Mouse (Mus musculus) cerebellum, adult 2 months (tissue): ENCODE data around the gene Tmem222. TPM values are rescaled to one million over a fixed set of nuclear protein-coding genes. Genes with fewer than 3 reads are reported as not detected.

Experiments
- DNase-seq, 2 experiments: peaks; one replicate each; pipeline ENCODE4 v3.0.0; 2021
- H3K27ac ChIP-seq: fragments of 200-500 bp; 2 replicates; pipeline ENCODE4 v1.5.1; 2012; ENCODE audit warnings: low read length, control low read depth, inconsistent platforms; ENCODE audit not compliant: insufficient read depth
- H3K27me3 ChIP-seq: fragments of 200-500 bp; 2 replicates; pipeline ENCODE4 v1.6.1; 2012; ENCODE audit warnings: inconsistent platforms, mild to moderate bottlenecking, low read length, moderate library complexity; ENCODE audit not compliant: control insufficient read depth, insufficient read depth
- H3K4me1 ChIP-seq: fragments of 200-500 bp; 2 replicates; pipeline ENCODE4 v1.6.1; 2011; ENCODE audit warnings: low read length; ENCODE audit not compliant: control insufficient read depth, insufficient read depth
- H3K4me3 ChIP-seq: fragments of 200-500 bp; replicated peaks from 2 replicates; pipeline ENCODE3; 2011; ENCODE audit warnings: mild to moderate bottlenecking, low read depth, low read length, control low read depth; ENCODE audit not compliant: insufficient read depth
- CTCF ChIP-seq: fragments of 200-500 bp; IDR thresholded peaks from 2 replicates; pipeline ENCODE4 v1.5.1; 2011; ENCODE audit warnings: low read depth, mild to moderate bottlenecking, control low read depth, low read length, moderate library complexity, borderline replicate concordance; ENCODE audit not compliant: insufficient read depth
- POLR2A ChIP-seq: fragments of 200-500 bp; IDR thresholded peaks from 2 replicates; pipeline ENCODE4 v1.6.1; 2011; ENCODE audit warnings: low read length, control low read depth, borderline replicate concordance; ENCODE audit not compliant: insufficient read depth
- WGBS: fragments of 180-500 bp; shearing (Covaris S2); methylation state at CpG from one replicate; pipeline ENCODE4 v1.1.7; 2018; 5-methylcytosine and 5-hydroxymethylcytosine counted together
- polyA plus RNA-seq: library from polyadenylated mRNA; depleted of rRNA; stranded (reverse); fragments of >200 nt; gene quantifications from 2 replicates; pipeline ENCODE4 v1.2.3, GENCODE M21; 2012

Gene Tmem222
- polyA plus RNA-seq, 1 experiment: 152 TPM

DNA sequence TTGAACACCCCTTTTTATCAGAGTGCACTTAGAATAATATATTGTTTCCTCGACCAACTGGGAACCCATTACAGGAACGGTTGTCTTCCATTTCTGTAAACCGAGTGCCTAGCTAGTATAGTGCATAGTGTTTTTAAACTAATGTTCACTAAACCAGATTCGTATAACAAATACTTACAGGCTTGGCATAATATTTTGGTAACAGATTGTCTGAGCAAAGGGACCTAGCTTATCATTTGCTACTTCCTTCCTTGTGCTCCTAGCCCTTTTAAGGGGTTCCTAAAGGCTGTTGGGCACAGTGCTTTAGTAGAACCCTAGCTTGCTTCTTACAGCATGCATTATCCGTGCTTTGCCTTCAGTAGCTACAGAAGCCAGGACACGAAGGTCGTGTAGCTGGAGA, 3.9 kb upstream of the Tmem222 start:
- Histone ChIP-seq H3K4me3 (no peak overlapping the region), H3K4me1 (peaks cover 13% of the 10 kb centered on the region), H3K27ac (0 out of 2 replicates have a peak overlapping the region, but pooled peaks have one; percentile 55), H3K27me3 (no peaks in the 10 kb centered on the region)
- no peak for DNase-seq
- 32% methylated on average over 7 of the region's 7 CpGs for WGBS
- no peak for TF ChIP-seq POLR2A
- TF ChIP-seq CTCF: no peak

DNA sequence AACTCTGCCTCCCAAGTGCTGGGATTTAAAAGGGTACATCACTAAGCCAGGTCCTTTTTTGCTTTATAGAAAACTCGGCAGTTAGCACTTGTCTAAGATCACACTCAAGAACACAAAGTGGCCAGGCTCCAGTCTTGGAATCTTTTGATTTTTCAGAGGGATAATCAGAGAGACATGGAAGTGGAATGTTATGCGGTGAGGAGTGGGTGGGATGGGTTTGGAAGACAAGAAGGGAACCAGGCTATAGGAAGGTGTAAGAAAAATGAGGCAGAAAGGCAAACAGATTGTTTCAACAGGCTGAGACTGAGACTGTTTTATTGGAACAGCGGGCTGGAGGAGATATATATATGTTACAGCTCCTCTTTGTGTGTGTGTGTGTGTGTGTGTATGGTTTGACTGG, 890 bp upstream of the Tmem222 start:
- no peak overlapping the region; the same call in 1 of the 2 replicates for H3K27ac ChIP-seq
- 79% methylated on average over 3 of the region's 3 CpGs for WGBS
- TF ChIP-seq CTCF: no peak
- TF ChIP-seq POLR2A: no peak
- H3K27me3 ChIP-seq: no peaks in the 10 kb centered on the region
- no peak overlapping the region for H3K4me3 ChIP-seq
- H3K4me1 ChIP-seq: peaks cover 17% of the 10 kb centered on the region
- DNase-seq: no peak

GRCm38 (mm10) chr4:133278067-133278466, 475 bp upstream of the Tmem222 start:
- DNase-seq: no peak
- H3K27me3 ChIP-seq: no peaks in the 10 kb centered on the region
- 18% methylated on average over 6 of the region's 6 CpGs for WGBS
- H3K27ac ChIP-seq: peak overlapping the region; percentile 26; the same call in 1 of the 2 replicates
- peaks cover 17% of the 10 kb centered on the region for H3K4me1 ChIP-seq
- peak overlapping the region; percentile 91 for H3K4me3 ChIP-seq
- TF ChIP-seq POLR2A (no peak), CTCF (no peak)

DNA sequence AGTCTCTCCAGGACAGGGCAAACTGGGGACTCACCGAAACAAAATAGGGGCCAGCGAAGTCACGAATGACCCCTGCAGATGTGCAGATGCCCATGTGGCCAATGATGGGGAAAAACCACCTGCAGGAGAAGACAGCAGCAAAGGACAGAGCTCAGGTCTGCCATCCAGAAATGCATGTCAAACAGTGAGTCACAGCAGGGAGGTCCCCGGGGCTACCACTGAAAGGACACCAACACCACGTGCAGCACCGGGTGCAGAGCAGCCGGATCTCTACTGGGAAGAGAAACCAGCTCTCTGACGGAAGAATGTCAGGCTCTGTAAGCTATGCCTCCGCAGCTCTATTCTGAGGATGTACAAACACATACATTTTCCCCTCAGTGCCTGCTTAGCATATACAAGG, 6.7 kb downstream of the Tmem222 start:
- TF ChIP-seq CTCF: no peak
- no peak for TF ChIP-seq POLR2A
- H3K27me3 ChIP-seq: no peaks in the 10 kb centered on the region
- no peak for DNase-seq
- H3K27ac ChIP-seq: peak overlapping the region; percentile 21; the same call in 1 of the 2 replicates
- peaks cover 12% of the 10 kb centered on the region for H3K4me1 ChIP-seq
- WGBS: 66% methylated on average over 9 of the region's 9 CpGs
- H3K4me3 ChIP-seq: no peak overlapping the region

GRCm38 (mm10) chr4:133269596-133269995, 8.0 kb downstream of the Tmem222 start:
- WGBS: 51% methylated on average over 3 of the region's 3 CpGs
- H3K27me3 ChIP-seq: no peaks in the 10 kb centered on the region
- no peak for TF ChIP-seq POLR2A
- DNase-seq: no peak
- H3K4me3 ChIP-seq: no peak overlapping the region
- peaks cover 7% of the 10 kb centered on the region for H3K4me1 ChIP-seq
- H3K27ac ChIP-seq: no peak overlapping the region

DNA sequence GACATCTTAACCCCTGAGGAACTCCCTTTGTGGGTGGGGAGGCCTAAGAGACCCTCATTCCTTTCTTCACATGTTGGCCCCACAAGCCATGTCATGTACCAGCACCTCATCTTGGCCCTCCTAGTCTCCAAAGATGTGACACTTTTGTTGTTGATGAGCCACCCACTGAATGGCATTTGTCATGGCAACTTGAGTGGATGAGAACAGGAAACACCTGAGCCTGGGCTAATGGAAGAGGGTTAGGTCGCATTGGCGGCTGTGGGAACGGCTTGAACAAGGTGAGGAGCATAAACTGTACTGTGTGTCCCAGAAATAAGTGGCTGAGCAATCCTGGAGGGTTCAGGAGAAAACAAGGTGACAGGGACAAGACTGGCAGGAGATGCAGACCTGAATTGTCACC, 8.7 kb downstream of the Tmem222 start:
- no peak overlapping the region for H3K27ac ChIP-seq
- peaks cover 7% of the 10 kb centered on the region for H3K4me1 ChIP-seq
- no peak for DNase-seq
- TF ChIP-seq POLR2A: no peak
- TF ChIP-seq CTCF: no peak
- WGBS: 94% methylated on average over 3 of the region's 3 CpGs
- H3K4me3 ChIP-seq: no peak overlapping the region
- H3K27me3 ChIP-seq: no peaks in the 10 kb centered on the region

- H3K4me1 ChIP-seq: peaks cover 7% of the 10 kb centered on the region
- no peak overlapping the region for H3K27ac ChIP-seq
- no peaks in the 10 kb centered on the region for H3K27me3 ChIP-seq
- H3K4me3 ChIP-seq: no peak overlapping the region
- no peak for DNase-seq
- WGBS: 81% methylated on average over 12 of the region's 12 CpGs
- TF ChIP-seq POLR2A (no peak), CTCF (no peak)
Measured at GRCm38 (mm10) chr4:133266248-133266880, 11.2 kb downstream of the Tmem222 start.

DNA sequence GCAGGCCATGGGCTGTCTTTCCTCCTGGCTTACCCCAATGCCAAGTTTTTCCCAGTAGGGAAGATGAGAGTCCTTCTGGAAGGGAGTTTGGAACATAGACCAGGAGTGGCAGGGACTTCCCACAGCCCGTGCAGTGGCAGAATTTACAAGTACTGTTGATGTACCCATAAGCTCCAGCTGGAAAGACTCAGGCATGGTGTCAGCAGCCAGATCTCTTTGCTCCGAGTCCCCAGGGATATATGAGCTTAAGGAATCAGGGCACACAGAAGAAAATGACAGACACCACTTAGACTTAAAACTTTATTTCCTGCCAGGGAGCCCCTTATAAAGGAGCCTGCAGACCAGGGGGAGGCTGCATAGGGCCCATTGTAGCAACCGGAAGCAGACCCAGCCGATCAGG, 11.8 kb downstream of the Tmem222 start:
- Histone ChIP-seq H3K27ac (no peak overlapping the region), H3K4me1 (peaks cover 4% of the 10 kb centered on the region), H3K4me3 (no peak overlapping the region), H3K27me3 (no peaks in the 10 kb centered on the region)
- TF ChIP-seq CTCF: no peak
- TF ChIP-seq POLR2A: no peak
- no peak for DNase-seq
- WGBS: 80% methylated on average over 4 of the region's 4 CpGs
